Mouse (Mus musculus) MEL (cell line): ENCODE results near the gene Gm11627.

Source experiments
- CTCF ChIP-seq, 3 experiments: IDR thresholded peaks in 2 of 3; conservative IDR thresholded peaks in 1 of 3; 2 replicates each; pipeline ENCODE4 v1.5.1; 2011 to 2012; ENCODE audit warnings: low read length in 3 of 3, low read depth in 2 of 3, mild to moderate bottlenecking in 2 of 3, improper control_type of control experiment in 1 of 3, inconsistent platforms in 1 of 3, mixed read lengths in 1 of 3, moderate library complexity in 1 of 3; ENCODE audit not compliant: control insufficient read depth in 1 of 3, insufficient read depth in 1 of 3, poor library complexity in 1 of 3, severe bottlenecking in 1 of 3
- POLR2A ChIP-seq, 2 experiments: IDR thresholded peaks; 2 replicates each; pipeline ENCODE4 v1.6.1; 2011 to 2012; ENCODE audit warnings: low read length in 2 of 2, mild to moderate bottlenecking in 2 of 2, control low read depth in 1 of 2, improper control_type of control experiment in 1 of 2, low read depth in 1 of 2, moderate library complexity in 1 of 2; ENCODE audit not compliant: control insufficient read depth in 1 of 2, insufficient read depth in 1 of 2, poor library complexity in 1 of 2
- ZKSCAN1 ChIP-seq: IDR thresholded peaks from 2 replicates; pipeline ENCODE4 v1.6.1; 2012; ENCODE audit warnings: low read depth, mild to moderate bottlenecking, inconsistent platforms, low read length, improper control_type of control experiment, moderate library complexity

GRCm38 (mm10) chr11:102567157-102567556 lies 12.1 kb downstream of the Gm11627 start:
- no peak for TF ChIP-seq ZKSCAN1
- no peak for TF ChIP-seq POLR2A (IDR thresholded peaks at IDR 0.05; ENCODE audit: control insufficient read depth in 1 of 2, insufficient read depth in 1 of 2, low read depth in 1 of 2, low read length in 2 of 2, poor library complexity in 1 of 2)
- TF ChIP-seq CTCF (IDR thresholded peaks at IDR 0.05 in 2 of 3, conservative IDR thresholded peaks at IDR 0.05 in 1 of 3; ENCODE audit: control insufficient read depth in 1 of 3, insufficient read depth in 1 of 3, low read depth in 2 of 3, low read length in 3 of 3, poor library complexity in 1 of 3, severe bottlenecking in 1 of 3), result peak in 2 of 3 experiments; percentile 13 to 26; a peak in 3 of 6 replicates
